Mouse (Mus musculus) neural tube, postnatal 0 days (tissue): ENCODE results near the gene Hsd17b14. TPM values are rescaled to one million over a fixed set of nuclear protein-coding genes. Genes with fewer than 3 reads are reported as not detected.

Experiments
- polyA plus RNA-seq: library from polyadenylated mRNA; unstranded; fragments of >200 nt; fragmentation: Nextera tagmentation; extraction: Ambion mirVana; gene quantifications from 2 replicates; pipeline ENCODE4 v1.2.1, GENCODE M21; 2015

Hsd17b14 gene
- 0.62 and 0.81 TPM in 2 replicates for polyA plus RNA-seq

GRCm38 (mm10) chr7:45554744-45555143 is at the start of gene Hsd17b14:
Hsd17b14 (plus strand) TSS chr7:45554893.

GRCm38 (mm10) chr7:45509912-45510787 is 44.5 kb upstream of the Hsd17b14 start, which contains the start of gene Nucb1:
Nucb1 (minus strand) TSS chr7:45510406.

GRCm38 (mm10) chr7:45525809-45526473 is 28.8 kb upstream of the Hsd17b14 start, which contains the start of the genes Ppp1r15a and Plekha4:
Ppp1r15a (minus strand) TSS chr7:45526268.
Plekha4 (plus strand) TSS chr7:45526330.

GRCm38 (mm10) chr7:45570103-45570741 is 15.5 kb downstream of the Hsd17b14 start, which contains the start of gene Bcat2:
Bcat2 (plus strand) TSS chr7:45570153.

GRCm38 (mm10) chr7:45617042-45617695 is 62.5 kb downstream of the Hsd17b14 start, which contains the start of gene Fut1:
Fut1 (plus strand) TSS chr7:45617289.

Other genes with a start within 250 kb of the Hsd17b14 start
- gene Trpm4, start 221.1 kb upstream of the Hsd17b14 start, polyA plus RNA-seq = 11.8 and 12.6 TPM in 2 replicates
- 0.52 and 0.62 TPM in 2 replicates for gene Hrc, start 219.6 kb upstream of the Hsd17b14 start, polyA plus RNA-seq
- gene Ppfia3, start 187.9 kb upstream of the Hsd17b14 start, polyA plus RNA-seq = 33.9 and 35.6 TPM in 2 replicates
- 111 and 123 TPM in 2 replicates for gene Lin7b, start 184.3 kb upstream of the Hsd17b14 start, polyA plus RNA-seq
- 146 and 152 TPM in 2 replicates for gene Snrnp70, start 159.2 kb upstream of the Hsd17b14 start, polyA plus RNA-seq
- not detected in 2 replicates for gene Kcna7, start 149.2 kb upstream of the Hsd17b14 start, polyA plus RNA-seq
- 0.10 TPM in 1 of 2 replicates, not detected in the other for gene Ntf5, start 141.2 kb upstream of the Hsd17b14 start, polyA plus RNA-seq
- 0.37 and 0.48 TPM in 2 replicates for gene Lhb, start 134.1 kb upstream of the Hsd17b14 start, polyA plus RNA-seq
- 16.4 and 18.9 TPM in 2 replicates for gene Gys1, start 120.0 kb upstream of the Hsd17b14 start, polyA plus RNA-seq
- gene Ruvbl2, start 116.8 kb upstream of the Hsd17b14 start, polyA plus RNA-seq = 83.2 and 91.0 TPM in 2 replicates
- 3,929 and 4,285 TPM in 2 replicates for gene Ftl1, start 95.0 kb upstream of the Hsd17b14 start, polyA plus RNA-seq
- 248 and 251 TPM in 2 replicates for gene Bax, start 88.0 kb upstream of the Hsd17b14 start, polyA plus RNA-seq
- 0.29 and 0.49 TPM in 2 replicates for gene Tulp2, start 73.0 kb upstream of the Hsd17b14 start, polyA plus RNA-seq
- gene Gm45808, start 68.1 kb upstream of the Hsd17b14 start, polyA plus RNA-seq = not detected in 2 replicates
- 5.4 and 5.5 TPM in 2 replicates for gene Dhdh, start 66.1 kb upstream of the Hsd17b14 start, polyA plus RNA-seq
- 143 and 157 TPM in 2 replicates for gene Nucb1, start 44.5 kb upstream of the Hsd17b14 start, polyA plus RNA-seq
- gene Ppp1r15a, start 28.6 kb upstream of the Hsd17b14 start, polyA plus RNA-seq = 18.4 and 20.1 TPM in 2 replicates
- 5.5 and 6.7 TPM in 2 replicates for gene Plekha4, start 28.6 kb upstream of the Hsd17b14 start, polyA plus RNA-seq
- 19.8 and 21.5 TPM in 2 replicates for gene Bcat2, start 15.3 kb downstream of the Hsd17b14 start, polyA plus RNA-seq
- not detected in 2 replicates for gene Fgf21, start 60.6 kb downstream of the Hsd17b14 start, polyA plus RNA-seq
- 0.14 TPM in 1 of 2 replicates, not detected in the other for gene Fut1, start 62.4 kb downstream of the Hsd17b14 start, polyA plus RNA-seq
- gene Izumo1, start 66.9 kb downstream of the Hsd17b14 start, polyA plus RNA-seq = 0.10 TPM in 1 of 2 replicates, not detected in the other
- gene Rasip1, start 72.6 kb downstream of the Hsd17b14 start, polyA plus RNA-seq = 18.8 and 19.9 TPM in 2 replicates
- 4.5 and 5.3 TPM in 2 replicates for gene Mamstr, start 85.1 kb downstream of the Hsd17b14 start, polyA plus RNA-seq
- gene Fut2, start 111.5 kb downstream of the Hsd17b14 start, polyA plus RNA-seq = 0.10 and 0.12 TPM in 2 replicates
- 1.4 and 1.6 TPM in 2 replicates for gene Ntn5, start 129.1 kb downstream of the Hsd17b14 start, polyA plus RNA-seq
- 0.45 and 0.58 TPM in 2 replicates for gene Sec1, start 139.5 kb downstream of the Hsd17b14 start, polyA plus RNA-seq
- 92.0 and 100.0 TPM in 2 replicates for gene Car11, start 144.9 kb downstream of the Hsd17b14 start, polyA plus RNA-seq
- gene Dbp, start 150.2 kb downstream of the Hsd17b14 start, polyA plus RNA-seq = 6.3 and 8.5 TPM in 2 replicates
- 516 and 551 TPM in 2 replicates for gene Rpl18, start 160.6 kb downstream of the Hsd17b14 start, polyA plus RNA-seq
- gene Sphk2, start 163.1 kb downstream of the Hsd17b14 start, polyA plus RNA-seq = 18.9 and 20.8 TPM in 2 replicates
- gene Fam83e, start 166.3 kb downstream of the Hsd17b14 start, polyA plus RNA-seq = 0.14 TPM in 1 of 2 replicates, not detected in the other
- gene Spaca4, start 170.9 kb downstream of the Hsd17b14 start, polyA plus RNA-seq = not detected in 2 replicates
- gene Lmtk3, start 228.8 kb downstream of the Hsd17b14 start, polyA plus RNA-seq = 19.1 and 20.2 TPM in 2 replicates
- gene Sult2b1, start 229.8 kb downstream of the Hsd17b14 start, polyA plus RNA-seq = 9.0 and 9.5 TPM in 2 replicates